Mouse (Mus musculus) spleen, postnatal 10 days (tissue): ENCODE data around the gene Krtap4-6.
"Not testable (repeated sequence)": the region's sequence is repeated elsewhere in the genome, so short reads cannot be mapped to it uniquely, and the experiment has no call there.

ENCODE experiments used
- DNase-seq, 2 experiments: peaks; one replicate each; pipeline ENCODE4 v3.0.0; 2021 to 2022; ENCODE audit warnings: low spot score in 2 of 2

Krtap4-6 gene

DNA sequence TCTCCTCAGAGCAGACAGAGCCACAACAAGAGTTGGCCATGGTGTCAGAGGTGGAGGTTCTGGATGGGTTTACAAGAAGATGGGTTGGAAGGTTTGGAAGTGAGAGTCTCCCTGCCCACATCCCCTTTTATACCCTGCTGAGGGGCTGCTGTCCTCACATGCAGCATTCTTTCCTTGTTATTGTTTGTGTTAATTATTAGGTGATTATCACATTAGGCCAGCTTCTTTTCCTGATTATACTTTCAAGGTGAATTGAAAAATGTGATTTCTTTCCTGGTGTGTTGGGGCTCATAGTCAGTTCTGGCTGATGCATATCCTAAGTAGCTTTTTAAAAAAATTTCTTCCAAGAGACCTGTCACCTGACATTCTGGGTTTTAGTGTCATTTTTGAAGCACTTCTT, at the start of gene Krtap4-6:
Gene Krtap4-6 (minus strand): TSS at position 101 of the 400 bp plus-strand sequence.
- DNase-seq, result no peak

DNA sequence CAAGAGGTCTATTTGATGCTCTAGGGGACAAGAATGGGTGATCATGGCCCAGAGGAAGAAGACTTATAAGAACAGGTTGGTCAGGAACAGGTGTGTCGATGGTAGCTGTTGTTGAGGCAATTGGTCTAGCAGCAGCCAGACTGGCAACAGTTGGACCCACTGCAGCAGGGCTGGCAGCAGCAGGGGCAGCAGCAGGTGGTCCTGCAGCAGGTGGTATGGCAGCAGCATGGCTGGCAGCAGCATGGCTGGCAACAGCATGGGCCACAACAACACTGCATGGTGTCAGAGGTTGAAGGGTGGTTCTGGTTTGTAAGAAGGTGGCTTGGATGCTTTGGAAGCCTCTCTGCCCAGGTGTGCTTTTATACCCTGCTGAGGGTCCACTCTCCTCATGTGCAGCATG, 24.7 kb upstream of the Krtap4-6 start, which contains the start of gene Gm14190:
Gene Gm14190 (minus strand): TSS at position 278 of the 400 bp plus-strand sequence.
- no peak for DNase-seq

DNA sequence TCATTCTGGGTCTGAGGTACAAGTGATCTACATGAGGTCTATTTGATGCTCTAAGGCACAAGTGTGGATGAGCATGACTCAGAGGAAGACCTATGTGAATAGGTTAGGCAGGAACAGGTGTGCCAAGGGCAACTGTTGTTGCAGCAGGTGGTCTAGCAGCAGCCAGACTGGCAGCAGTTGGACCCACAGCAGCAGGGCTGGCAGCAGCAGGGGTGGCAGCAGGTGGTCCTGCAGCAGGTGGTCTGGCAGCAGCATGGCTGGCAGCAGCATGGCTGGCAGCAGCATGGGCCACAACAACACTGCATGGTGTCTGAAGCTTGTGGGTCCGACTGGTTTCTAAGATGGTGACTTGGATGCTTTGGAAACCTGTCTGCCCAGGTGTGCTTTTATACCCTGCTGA, 19.5 kb upstream of the Krtap4-6 start:
- not testable (repeated sequence) for DNase-seq

DNA sequence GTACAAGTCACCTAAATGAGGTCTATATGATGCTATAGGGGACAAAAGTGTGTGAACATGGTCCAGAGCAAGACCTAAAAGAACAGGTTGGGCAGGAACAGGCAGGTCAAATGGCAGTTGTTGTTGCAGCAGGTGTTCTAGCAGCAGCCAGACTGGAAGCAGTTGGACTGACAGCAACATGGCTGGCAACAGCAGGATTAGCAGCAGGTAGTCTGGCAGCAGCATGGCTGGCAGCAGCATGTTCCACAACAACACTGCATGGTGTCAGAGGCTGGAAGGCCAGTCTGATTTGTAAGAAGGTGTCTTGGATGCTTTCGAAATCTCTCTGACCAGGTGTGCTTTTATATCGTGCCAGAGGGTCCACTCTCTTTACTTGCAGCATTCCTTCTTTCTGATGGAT, 17.7 kb upstream of the Krtap4-6 start:
- no peak for DNase-seq

DNA sequence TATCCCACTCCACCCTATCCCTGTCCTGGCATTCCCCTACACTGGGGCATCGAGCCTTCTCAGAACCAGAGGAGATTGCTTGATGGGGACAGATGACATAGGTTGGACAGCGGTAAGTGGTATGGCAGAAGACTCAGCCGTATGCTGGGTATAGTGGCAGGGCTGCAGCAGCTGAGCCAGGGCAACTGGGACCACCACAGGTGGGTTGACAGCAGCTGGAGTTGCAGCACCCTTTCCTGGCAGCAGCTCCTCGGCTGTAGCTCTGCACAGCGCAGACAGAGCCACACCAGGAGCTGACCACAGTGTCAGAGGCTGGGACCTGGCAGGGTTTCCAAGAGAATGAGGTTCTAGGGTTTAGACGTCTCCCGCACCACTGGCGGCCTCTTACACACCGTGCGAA, 3.0 kb downstream of the Krtap4-6 start:
- no peak for DNase-seq

DNA sequence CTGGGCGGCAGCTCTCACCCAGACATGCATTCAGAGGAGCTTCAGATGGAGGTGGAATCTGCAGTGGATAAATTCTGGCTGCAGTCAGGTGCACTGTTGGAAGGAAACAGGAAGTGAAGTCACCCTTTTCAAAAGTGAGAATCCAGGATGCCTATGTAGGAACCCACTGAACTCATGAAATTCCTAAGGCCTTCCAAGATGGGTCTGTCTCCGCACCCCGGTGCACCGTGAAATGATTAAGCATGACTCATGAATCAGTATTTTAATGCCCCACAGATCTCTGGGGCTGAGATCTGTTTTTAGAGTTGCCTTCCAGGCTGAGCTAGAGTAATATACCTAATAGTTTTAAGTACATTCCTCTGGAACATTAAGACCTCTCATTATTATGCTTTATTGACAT, 6.5 kb downstream of the Krtap4-6 start:
- DNase-seq, result no peak

DNA sequence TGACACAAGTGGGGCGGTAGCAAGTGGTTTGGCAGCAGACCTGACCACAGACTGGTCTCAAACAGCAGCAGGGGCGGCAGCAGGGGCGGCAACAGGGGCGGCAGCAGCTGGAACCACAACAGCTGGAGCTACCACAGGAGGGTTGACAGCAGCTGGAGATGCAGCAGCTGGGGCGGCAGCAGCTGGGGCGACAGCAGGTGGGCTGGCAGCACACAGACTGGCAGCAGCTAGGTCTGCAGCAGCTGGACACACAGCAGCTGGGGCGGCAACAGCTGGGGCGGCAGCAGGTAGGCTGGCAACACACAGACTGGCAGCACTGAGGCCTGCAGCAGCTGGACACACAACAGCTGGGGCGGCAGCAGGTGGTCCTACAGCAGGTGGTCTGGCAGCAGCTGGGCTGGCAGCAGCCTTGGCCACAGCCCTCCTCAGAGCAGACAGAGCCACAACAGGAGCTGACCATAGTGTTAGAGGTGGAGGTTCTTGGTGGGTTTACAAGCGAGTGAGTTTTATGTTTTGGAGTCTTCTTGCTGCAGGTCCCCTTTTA, 7.2 kb downstream of the Krtap4-6 start, which contains the start of gene Gm11563:
Gene Gm11563 (minus strand): TSS at position 494 of the 544 bp plus-strand sequence.
- DNase-seq, result not testable (repeated sequence)

DNA sequence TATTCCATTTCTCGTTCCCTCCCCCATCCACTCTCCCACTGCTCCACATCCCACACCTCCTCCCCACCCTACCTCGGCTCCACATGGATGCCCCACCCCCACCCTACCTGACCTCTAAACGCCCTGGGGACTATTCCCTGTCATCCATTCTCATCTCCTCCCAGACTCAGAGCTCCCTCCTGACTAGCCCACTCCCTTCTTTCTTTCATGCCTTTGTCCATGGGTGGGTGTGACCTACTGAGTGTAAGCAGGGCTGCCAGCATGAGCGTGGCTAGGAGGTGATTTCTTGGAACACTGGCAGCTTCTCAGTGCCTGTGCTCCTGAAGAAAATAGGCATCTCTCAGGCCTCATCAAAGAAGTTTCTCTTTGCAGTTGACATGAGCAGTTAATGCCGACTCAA, 8.7 kb downstream of the Krtap4-6 start:
- DNase-seq, result no peak

DNA sequence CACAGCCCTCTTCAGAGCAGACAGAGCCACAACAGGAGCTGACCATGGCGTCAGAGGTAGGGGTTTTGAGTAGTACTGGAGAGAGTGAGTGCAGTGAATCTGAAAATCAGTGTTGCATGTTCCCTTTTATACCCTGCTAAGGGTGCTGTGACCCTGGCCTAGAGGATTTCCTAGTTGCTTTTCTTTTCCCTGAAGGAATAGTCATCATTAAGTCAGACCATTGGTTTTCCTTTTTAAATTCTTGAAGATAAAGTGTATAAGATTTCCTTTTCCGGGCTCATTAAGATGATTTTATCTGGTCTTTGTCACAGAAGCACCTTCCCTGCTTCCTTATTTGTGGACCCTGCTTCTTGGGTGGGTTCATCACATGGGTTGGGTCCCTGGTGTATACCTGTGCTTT, 15.6 kb downstream of the Krtap4-6 start, which contains the start of gene Gm11555:
Gene Gm11555 (minus strand): TSS at position 101 of the 400 bp plus-strand sequence.
- DNase-seq, result no peak

DNA sequence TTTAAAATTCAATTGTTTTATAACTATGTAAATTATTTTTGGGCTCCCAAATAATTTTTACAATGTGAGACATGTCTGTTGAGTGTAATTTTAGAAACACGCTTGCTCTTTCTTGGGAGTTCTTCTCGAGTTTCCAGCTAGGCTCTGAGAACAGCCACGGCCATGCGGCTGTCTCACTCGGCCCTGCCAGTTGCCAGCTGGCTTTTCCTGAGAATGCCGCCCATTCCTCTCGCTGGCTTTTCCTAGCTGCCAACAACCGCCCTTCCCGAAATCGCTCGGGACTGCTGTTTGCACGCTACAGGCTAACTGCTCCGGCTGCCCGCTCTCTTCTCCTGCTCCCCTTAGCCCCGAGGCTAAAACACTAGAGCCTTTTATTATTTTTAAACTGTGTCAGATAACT, 19.3 kb downstream of the Krtap4-6 start:
- DNase-seq, result no peak

DNA sequence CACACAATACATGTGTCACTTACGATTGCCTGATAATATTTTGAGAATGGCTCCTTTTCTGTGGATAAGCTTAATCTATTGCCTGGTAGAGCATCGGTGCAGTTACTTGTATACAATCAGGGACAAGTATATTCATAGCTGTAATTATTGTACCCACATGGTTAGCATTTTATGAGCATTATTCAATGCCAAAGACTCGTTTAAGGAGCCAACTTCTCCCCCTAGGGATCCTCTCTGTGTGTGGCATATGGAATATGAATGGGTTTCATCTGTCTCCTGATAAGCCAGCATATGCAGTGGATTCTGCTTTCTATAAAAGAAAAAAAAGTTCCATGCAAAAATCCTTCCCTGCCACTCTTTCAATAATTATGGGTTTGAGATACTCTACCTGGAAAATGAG, 21.4 kb downstream of the Krtap4-6 start:
- no peak for DNase-seq

DNA sequence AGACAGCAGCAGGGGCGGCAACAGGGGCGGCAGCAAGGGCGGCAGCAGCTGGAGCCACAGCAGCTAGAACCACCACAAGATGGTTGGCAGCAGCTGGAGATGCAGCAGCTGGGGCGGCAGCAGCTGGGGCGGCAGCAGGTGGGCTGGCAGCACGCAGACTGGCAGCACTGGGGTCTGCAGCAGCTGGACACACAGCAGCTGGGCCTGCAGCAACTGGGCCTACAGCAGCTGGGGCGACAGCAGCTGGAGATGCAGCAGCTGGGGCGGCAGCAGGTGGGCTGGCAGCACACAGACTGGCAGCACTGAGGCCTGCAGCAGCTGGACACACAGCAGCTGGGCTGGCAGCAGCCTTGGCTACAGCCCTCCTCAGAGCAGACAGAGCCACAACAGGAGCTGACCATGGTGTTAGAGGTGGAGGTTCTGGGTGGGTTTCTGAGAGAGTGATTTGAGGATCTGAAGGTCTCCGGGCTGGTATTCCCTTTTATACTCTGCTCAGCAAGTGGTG, 22.1 kb downstream of the Krtap4-6 start, which contains the start of gene Krtap4-7:
Gene Krtap4-7 (minus strand): TSS at position 455 of the 505 bp plus-strand sequence.
- DNase-seq, result not testable (repeated sequence)

DNA sequence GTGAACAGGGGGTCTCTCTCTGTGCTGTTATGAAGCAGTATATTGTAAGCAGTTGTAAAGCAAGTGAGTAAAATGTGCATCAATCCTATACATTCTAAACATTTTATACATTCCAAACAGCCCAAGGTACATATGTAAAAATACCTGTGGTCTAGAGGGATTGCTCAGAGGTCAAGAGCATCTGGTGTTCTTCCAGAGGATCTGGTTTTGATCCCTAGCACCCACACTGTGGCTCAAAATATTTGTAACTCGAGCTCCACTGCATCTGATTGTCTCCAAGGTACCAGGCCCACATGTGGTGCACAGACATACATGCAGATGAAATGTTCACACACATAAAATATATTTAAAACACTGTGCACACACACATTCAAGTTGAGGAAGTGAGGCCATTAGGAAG, 24.8 kb downstream of the Krtap4-6 start:
- no peak for DNase-seq

DNA sequence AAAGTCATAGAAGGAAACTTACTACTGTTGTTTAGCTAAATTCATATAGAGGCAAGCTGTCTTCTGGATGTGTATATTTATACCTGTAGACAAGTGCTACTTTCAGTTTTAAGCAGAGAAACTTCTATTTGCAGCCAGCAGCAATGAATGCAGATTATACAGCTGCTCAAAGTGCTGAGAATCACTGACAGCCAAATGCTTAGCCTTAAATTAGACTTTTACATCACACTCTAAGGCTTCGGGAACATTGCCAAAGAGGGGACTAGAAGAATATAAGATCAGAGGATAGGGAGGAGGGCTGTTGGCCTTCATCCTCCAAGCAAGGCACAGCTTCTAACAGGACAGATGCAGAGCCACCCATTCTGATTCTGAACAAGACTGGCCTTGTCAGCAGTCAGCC, 28.7 kb downstream of the Krtap4-6 start:
- no peak for DNase-seq

DNA sequence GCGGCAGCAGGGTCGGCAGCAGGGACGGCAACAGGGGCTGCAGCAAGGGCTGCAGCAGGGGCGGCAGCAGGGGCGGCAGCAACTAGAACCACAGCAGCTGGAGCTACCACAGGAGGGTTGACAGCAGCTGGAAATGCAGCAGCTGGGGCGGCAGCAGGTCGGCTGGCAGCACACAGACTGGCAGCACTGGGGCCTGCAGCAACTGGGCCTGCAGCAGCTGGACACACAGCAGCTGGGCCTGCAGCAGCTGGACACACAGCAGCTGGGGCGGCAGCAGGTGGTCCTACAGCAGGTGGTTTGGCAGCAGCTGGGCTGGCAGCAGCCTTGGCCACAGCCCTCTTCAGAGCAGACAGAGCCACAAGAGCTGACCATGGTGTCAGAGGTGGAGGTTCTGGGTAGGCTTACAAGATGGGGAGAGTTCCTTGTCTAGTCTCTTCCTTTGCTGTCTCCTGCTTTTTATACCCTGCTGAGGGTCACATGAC, 31.1 kb downstream of the Krtap4-6 start, which contains the start of gene Krtap4-2:
Gene Krtap4-2 (minus strand): TSS at position 432 of the 482 bp plus-strand sequence.
- DNase-seq, result no peak

DNA sequence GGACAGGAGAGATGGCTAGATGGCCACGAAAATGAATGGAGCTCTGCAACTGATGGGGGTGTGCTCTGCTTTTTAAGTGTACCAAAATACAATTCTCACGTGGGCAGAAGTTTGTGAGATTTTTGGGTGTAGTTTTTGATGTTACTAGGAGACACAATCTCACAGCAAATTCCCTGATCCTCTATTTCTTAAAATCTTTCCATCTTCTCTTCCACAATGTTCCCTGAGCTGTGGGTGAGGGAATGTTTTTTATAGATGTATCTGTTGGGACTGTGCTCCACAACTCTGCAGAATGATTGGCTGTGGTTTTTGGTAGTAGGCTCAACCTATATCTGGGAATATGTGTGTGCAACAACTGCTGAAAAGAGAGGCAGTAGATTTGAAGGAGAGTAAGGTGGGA, 32.5 kb downstream of the Krtap4-6 start:
- no peak for DNase-seq

DNA sequence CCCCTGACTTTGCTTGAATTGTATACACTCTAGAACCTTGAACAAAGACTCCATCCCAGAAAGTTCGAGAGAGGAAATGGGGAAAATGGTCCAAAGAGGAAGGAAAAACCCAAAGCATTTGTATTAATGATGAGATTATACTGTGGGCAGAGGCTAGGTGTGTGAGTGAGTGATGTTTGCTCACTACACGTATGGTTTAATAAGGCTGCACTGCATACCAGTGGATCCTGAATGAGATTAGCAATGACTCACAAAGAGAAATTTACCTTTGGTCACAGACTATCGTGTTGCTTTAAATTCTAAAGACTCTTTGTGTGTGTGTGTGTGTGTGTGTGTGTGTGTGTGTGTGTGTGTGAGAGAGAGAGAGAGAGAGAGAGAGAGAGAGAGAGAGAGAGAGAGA, 34.9 kb downstream of the Krtap4-6 start:
- no peak for DNase-seq

DNA sequence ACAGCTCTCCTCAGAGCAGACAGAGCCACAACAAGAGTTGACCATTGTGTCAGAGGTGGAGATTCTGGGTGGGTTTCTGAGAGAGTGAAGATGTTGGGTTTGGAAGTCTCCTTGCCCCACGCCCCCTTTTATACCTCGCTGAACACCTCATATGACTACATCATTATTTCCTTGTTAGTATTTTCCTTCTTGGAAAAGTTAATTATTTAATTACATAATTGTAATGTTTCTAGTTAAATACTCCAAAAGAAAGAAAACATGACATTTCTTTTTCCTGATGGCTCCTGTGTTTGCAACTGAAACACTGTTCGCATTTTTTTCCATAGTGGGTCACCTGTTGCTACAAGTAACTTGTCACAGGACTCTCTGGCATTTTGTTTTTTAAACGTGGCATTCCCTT, 37.6 kb downstream of the Krtap4-6 start, which contains the start of gene Krtap4-1:
Gene Krtap4-1 (minus strand): TSS at position 101 of the 400 bp plus-strand sequence.
- DNase-seq, result no peak

DNA sequence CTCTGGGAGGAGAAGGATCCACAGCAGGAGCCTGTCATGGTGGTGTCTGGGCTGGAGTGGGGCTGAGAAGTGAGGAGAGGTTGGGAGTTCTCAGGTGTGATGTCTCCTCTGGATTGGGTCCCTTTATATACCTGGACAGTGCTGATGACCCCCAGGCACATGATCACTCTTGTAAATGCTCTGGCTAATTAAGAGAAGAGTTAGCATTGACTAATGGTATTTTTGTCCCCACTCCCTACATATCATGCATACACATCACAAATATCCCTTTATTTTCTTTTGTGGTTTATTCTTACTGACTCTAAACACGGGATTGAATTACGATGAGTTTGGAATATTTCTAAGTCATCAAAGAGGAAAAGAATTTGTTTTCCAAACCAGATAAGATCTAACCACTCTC, 45.4 kb downstream of the Krtap4-6 start, which contains the start of gene Gm11562:
Gene Gm11562 (minus strand): TSS at position 101 of the 400 bp plus-strand sequence.
- no peak for DNase-seq
